Mouse (Mus musculus): ENCODE results near the gene Cacng6.

The Cacng6 gene

DNA sequence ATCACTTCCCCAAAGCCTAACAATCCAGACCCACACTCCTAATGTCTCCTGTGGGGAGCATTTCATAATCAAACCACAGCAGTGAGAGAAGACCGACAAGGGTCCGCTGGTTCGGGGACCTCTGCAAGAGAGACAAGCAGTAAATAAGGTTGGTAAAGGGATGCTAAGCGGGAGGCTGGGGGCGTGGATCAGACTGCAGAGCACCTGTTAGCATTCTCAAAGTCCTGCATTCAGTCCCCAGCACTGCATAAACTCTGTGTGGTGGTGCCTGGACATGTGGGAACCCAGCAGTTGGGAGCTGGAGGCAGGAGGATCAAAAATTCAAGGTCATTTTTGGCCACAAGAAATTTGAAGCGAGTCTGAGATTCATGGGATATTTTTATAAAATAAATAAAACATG lies 4.1 kb upstream of the Cacng6 start:
- no peak for DNase-seq (ENCODE audit: extremely low read depth, low read depth)

DNA sequence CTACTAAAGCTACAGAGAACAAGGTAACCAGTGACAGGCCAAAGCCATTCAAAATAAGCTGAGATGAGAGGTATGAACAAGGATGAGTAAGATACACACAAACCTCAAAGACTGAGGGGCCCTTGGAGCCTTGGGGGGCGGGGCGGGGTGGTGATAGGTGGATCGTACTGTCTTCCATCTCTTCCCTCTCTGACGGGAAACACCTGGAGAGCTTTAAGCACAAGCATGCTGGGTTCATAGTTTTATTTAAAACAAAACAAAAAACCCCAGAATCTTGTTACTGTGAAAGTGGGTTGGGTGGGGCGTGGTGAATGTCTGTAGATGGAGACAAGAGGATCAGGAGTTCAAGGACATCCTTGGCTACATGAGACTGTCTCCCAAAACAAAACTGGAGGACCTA lies 3.5 kb upstream of the Cacng6 start:
- DNase-seq (ENCODE audit: extremely low read depth, low read depth): no peak

DNA sequence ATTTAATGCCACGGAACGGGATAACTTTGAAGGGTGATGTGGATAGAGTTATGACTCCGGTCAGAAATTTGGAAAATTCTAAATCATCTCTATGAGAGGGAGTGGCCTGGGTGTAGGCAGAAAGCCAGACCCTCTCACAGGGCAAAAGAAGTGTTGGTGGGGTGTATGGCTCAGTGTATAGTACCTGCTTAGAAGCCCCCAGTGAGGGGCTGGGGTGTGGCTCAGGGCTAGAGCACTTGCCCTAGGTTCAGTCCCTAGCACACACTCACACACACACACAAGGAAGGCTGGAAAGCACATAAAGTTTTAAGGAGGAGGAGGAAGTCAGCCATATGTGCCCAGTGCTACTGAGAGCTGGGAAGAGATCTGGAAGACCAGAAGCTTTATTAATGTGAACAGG lies 2.7 kb upstream of the Cacng6 start:
- DNase-seq (ENCODE audit: extremely low read depth, low read depth): no peak

DNA sequence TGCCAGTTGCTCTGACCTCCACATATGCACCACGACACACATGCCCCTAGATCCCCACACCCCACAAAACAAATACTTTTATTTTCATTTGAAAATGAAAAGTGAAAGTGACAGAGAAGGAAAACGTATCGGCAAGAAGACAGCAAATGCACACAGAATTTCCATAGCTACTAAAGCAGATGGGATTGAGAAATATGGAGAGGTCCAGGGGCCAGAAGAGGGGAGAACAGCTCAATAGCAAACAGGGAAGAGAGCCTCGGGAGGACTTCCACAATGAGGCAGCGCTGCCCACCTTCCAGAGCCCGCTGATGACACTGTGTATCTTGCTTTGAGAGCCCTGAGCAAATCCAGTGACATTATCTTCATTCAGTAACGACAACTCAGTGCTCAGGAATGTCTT lies 1.9 kb upstream of the Cacng6 start:
- DNase-seq (ENCODE audit: extremely low read depth, low read depth): no peak

DNA sequence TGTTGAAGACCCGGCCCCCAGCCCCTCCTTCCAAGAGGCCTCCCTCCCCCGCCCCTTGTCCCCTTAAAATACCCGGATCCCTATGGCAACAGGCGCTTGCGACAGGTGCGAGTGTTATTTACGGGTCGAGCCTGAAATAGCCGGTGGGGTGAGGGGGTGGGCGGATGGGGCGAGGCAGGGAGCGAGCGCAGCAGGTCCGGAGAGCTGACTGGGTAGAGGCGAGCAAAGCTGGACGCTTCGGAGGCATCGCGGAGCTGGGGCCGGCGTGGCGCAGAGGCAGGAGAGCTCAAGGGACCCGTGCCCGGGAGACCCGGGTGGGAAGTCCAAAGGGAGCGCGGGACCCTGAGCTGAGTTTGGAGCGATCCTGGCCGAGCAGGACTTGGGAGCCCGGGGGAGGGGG lies 565 bp upstream of the Cacng6 start:
- DNase-seq (ENCODE audit: extremely low read depth, low read depth): no peak

DNA sequence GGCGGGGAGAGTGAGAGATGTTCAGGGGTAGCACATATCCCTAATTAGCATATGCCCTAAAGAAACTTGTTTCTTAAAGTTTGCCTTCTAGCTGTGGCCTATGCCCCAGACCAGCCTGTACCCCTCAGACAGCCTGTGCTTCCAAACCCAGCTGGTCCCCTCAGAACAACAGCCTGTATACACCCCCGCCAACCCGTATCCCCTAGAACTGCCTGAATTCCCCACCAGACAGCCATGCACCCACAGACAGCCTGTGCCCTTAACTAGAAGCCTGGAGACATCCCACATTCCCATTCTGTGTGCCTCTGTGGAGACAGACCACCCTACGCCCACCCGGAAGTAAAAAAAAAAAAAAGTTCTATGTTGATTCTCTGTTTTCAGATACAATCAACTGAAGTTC lies 1.1 kb downstream of the Cacng6 start:
- no peak for DNase-seq (ENCODE audit: extremely low read depth, low read depth)

DNA sequence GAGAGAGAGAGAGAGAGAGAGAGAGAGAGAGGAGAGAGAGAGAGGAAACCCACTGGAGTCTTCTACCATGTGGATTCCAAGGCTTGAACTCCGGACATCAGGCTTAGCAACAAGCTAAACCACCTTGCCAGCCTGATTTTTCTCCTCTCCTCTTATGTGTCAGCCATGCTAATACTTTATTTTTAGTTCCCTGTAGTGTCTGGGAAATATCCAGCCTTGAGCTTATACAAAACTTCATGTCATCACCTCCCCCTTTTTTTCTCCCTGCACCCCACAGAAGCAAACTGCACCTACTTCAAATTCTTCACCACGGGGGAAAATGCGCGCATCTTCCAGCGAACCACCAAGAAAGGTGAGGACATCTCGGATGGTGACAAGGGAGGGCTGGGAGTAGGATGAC lies 6.2 kb downstream of the Cacng6 start:
- DNase-seq (ENCODE audit: extremely low read depth, low read depth): no peak

DNA sequence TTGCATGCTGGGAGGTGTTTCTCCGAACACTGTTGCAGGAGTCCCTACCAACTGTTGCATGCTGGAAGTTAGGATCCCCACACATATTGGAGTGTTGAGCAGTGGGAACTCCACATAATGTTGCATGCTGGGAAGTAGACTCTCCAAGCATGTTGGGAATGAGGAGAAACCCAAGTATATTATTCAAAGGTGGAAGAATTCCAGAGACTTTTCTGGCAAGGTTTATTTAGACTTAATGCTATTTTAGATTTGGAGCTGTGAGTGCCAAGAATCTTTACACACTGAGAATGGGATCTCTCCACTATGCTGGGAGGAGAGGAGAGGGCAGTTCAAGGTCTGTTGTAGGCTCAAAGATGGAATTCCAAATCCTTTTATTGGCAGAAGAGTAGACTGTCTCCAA lies 8.1 kb downstream of the Cacng6 start:
- no peak for DNase-seq (ENCODE audit: extremely low read depth, low read depth)

DNA sequence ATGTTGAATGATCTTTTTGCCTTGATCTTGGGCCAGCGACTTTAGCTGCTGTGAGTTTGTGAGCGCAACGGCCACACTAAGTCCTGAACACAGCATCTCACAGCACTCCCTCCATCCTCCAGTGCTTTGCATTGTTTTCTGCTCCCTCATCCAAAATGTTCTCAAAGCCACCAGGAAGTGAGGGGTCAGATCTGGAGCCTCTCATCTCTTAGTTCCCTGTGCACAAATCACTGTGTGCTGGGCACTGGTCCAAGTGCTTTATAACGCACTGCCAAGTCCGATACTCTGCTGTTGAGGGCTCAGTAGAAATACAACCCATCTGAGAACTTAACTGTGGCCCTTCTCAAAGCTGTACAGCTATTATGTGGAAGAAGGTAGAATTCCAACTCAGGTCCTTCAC lies 13.9 kb downstream of the Cacng6 start:
- no peak for DNase-seq (ENCODE audit: extremely low read depth, low read depth)

DNA sequence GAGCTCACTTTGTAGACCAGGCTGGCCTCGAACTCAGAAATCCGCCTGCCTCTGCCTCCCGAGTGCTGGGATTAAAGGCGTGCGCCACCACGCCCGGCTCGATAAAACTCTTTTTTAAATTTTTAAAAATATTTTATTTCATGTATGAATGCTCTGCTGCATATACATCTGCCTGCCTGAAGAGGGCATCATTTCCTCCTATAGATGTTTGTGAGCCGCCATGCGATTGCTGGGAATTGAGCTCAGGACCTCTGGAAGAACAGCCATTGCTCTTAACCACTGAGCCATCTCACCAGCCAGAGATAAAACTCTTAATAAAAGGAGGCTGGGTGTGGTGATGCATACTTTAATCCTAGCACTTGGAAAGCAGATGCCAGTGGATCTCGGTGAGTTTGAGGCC lies 16.0 kb downstream of the Cacng6 start:
- DNase-seq (ENCODE audit: extremely low read depth, low read depth): no peak

DNA sequence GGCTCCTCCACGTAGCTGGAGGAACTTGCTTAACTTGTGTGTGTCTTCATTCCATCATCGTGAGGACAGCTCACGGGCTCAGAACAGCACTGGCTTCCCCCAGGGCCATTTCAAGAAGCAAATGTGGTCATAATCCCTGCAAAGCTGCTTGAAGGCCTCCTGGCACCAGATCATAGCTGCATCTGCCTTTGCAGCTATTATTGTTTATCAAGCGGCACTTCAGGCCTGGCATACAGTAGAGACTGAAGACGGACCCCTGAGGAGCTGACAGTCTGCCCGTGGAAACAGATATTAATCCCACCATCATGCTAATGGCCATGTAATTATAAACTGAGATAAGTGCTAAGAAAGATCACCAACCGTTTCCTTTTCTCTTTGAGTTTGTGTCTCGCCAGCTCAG lies 16.5 kb downstream of the Cacng6 start:
- DNase-seq (ENCODE audit: extremely low read depth, low read depth): no peak

DNA sequence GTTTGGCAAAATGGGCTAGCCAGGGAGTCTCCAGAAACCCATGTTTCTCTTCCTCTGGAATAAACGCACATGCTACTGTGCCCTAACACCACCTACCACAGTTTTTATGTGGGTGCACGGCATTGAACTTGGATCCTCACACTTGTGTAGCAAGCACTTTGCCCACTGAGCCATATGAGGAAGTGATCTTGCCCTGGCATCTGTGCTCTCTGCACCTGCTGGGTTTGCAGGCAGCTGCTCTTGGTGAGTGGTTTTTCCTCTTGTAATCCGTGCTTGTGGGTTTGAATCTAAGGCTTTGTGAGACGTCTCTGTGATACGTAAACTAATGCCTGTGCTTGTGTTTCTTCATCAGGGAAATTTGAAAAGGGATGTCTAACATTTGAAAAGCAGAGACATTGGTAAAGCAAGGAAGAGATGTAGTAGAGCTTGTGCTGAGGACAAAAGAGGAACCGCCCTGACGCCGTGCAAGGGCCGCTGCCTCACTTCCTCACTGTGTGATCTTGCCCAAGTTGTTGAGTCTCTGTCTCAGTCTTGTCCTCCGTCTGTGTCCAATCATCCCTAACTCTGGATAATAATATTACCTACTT lies 18.6 kb downstream of the Cacng6 start:
- peak; percentile 67 for DNase-seq (ENCODE audit: extremely low read depth, low read depth)

DNA sequence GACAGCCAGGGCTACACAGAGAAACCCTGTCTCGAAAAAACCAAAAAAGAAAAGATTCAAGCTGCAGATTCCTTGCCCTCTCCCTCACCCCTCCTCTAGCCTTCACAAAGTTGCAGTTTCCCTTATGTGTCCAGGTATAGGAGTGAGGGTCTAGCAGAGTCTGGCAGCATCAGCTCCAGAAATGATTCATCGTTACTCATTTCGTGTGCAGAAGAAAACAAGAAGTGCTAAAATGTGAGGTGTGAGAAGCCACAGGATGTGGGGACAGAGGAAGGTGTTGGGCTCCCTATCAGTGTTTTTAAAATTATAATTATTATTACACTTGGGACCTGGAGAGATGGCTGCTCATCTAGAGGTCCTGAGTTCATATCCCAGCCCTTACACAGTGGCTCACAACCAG lies 20.7 kb downstream of the Cacng6 start:
- no peak for DNase-seq (ENCODE audit: extremely low read depth, low read depth)

DNA sequence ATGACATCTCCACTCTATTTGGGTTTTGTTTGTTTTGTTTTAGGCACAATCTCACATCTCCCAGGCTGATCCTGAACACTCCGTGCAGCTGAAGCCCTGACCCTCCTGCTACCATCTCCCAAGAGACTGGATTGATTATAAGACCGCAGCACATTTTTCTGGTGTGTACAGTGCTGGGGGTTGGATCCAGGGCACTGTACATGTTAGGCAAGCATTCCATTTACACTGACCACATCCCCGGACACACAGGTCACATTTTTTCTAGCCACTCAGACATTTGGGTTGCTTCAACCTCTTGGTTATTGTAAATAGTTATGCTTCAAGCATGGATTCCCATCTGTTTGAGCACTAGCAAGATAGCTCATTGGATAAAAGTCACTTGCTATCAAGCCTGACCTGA lies 22.6 kb downstream of the Cacng6 start:
- no peak for DNase-seq (ENCODE audit: extremely low read depth, low read depth)

DNA sequence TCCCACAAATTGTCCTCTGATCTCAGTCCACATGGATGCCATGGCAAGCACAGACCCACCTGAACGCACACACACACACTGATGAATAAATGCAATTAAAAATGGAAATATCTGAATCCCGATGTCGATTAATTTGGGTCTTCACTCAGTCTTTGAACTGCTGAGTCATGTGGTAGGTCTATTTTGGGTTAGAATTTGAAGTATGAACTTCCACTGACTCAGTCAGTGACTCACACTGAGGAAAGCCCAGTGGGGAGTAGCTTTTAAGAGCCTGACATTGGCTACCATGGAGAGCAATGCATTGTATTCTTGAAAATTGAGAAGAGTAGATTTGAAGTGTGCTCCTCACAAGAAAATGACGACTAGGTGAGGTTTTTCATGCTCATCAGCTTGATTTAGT lies 23.0 kb downstream of the Cacng6 start:
- no peak for DNase-seq (ENCODE audit: extremely low read depth, low read depth)

DNA sequence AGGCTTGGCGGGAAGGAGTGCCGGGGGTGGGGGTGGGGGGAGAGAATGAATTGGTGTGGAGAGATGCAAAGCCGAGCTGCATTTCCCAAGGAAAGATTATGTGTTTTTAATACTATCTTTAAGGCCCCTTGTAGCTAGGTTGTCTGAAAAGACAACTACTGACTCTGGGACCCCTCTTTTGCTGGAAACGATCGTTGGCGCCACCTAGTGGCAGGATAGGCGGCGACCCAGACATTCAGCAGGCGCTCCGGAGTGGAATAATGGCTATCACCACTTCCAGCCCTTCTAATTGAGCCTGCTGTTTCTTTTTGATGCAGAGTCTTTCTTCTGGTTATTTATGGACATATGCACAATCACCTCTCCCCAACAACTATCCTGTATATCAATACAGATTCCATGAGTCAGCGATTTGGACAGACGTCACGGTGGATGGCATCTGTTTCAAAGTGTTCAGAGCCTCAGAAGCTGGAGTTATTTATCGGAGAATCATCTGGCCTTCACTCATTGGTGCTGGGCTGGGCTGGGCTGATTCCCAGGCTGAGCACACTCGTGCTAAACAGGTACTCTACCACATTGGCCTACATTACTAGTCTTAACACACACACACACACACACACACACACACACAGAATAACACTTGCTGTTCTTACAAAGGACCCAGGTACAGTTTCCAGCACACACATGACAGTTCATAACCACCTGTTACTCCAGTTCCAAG lies 24.9 kb downstream of the Cacng6 start:
- peak; percentile 34 for DNase-seq (ENCODE audit: extremely low read depth, low read depth)

DNA sequence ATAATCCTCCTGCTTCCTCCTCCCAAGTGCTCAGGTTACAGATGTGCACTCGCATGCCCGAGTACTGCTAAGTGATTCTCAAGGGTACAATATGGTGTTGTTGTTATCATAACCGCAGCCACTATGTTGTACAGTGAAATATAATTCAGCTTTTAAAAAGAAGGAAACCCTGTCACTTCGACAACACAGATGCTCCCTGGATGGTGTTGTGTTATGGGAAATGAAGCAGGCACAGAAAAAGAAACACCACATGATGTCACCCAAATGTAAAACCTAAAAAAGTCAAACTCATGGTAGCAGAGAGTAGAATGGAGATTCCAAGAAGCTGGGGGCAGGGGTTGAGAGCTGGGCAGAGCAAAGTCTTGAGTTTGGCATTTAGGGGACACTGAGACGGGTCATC lies 26.7 kb downstream of the Cacng6 start:
- DNase-seq (ENCODE audit: extremely low read depth, low read depth): no peak

DNA sequence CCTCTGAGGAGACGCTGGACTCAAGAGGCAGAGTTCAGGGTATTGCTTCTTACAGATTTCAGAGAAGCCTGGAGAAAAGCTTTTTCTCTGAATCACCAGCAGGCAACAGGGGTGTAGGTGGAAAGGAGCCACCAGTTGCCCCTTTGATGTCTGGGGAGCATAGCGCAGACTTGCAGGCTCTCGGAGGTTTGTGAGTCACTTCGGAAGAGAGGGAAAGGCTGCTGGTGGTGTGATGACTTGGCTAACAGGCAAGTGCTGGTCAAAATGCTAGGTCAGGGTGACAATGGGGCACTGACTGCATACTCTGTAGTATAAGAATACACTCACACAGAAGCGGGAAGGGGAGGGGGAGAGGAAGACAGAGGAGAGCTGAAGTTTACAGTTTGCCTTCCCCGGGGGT lies 27.2 kb downstream of the Cacng6 start:
- DNase-seq (ENCODE audit: extremely low read depth, low read depth): no peak

DNA sequence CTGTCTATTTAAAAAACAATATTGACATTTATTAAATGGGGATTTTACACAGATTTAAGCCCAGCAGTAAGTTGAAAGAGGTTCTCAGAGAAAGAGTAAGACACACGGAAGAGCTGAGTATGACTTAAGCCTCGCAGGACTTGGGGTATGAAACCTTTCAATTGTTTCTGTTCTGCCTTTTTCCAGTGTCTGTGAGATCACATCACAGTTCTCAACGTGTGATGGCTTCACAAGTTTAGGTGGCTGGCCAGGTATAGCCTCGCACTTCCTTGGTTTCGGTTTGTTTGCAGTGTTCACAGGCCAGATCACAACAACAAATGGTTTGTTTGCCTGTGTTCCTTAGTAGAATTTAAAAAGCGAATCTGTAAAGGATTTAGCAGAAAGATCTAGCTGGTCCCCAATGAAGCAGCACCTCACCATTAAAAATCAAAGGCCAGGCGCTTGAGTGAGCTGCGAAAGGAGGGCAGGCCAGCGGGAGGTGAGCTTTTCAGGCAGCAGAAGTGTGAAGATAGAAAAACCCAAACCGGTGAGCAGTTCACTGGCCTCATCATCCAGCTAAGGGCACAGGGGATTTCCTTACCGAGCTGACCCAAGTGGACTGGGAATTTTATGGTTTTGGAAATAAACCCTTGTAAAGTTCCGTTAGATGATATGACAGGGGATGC lies 29.0 kb downstream of the Cacng6 start:
- DNase-seq (ENCODE audit: extremely low read depth, low read depth): no peak

DNA sequence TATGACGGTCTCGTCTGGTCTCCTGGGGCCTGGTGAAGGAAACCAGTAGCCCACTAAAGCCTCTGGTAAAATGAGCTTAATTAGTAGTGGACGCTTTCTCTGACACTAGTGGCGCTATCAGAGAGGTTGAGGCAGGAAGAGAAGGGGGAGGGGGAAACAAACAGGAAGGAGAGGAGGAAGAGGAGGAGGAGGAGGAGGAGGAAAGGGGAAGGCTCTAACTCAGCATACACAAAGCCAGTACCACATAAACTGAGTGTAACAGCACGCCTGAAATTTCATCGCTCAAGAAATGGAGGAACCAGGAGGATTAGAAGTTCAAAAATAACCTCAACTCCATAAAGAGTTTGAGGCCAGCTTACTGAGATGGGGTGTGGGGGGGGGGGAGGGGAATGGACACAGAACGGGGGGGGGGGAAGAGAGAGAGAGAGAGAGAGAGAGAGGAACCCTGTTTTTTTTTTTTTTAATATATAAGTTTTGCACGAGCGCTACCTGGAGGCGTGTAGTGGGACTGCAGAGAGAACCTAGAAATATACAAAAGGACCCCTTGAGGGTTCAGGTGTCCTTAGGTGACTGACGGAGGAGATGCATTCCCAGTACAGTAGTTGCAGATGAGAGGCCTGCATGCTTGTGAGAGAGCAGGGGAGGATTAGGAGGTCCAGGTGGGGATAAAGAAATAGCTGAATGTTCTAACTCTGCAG lies 29.6 kb downstream of the Cacng6 start:
- DNase-seq (ENCODE audit: extremely low read depth, low read depth): no peak

DNA sequence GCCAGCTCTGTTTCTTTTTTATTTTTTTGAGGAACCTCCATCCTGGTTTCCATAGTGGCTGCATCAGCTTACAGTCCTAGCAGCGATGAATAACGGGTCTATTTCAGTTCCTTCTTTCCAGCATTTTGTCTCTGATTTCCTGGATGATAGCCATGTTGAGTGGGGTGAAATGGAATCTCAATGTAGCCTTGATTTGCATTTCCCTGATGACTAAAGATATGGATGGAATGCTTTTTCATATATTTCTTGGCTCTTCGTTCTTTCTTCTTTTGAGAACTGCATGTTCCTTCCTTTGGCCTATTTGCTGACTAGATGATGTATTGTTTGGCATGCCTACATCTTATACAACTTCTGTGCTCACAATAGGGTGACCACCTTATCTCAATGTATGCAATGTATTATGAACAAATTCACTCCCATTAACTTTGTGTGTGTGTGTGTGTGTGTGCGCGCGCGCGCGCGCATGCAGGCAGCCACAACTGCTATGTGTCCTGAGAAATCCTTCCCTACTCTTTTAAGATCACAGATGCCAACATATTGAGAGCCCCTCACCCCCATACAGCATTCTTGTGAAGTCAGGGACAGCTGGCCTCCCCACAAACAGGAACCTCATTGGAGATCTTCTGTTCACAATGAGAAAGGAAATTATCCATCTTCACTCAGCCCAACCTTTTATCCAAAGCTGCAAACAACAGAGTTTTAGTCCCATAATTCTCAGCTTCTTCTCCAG lies 33.3 kb downstream of the Cacng6 start:
- no peak for DNase-seq (ENCODE audit: extremely low read depth, low read depth)

DNA sequence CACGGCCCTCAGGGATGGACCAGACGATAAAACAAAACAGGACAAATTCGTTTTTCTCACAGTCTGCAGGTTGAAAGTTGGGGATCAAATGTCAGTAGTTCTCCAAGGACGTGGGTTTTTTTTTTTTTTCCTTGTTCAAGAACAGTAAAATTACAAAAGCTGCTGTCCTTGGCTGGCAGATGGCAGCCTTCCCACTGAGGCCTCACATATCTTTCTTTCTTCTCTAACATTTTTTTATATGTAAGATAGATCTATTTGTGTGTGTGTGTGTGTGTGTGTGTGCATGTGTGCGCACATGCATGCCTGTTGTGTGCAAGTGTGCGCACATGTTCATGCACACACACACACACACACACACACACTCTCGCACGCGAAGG lies 33.8 kb downstream of the Cacng6 start:
- DNase-seq (ENCODE audit: extremely low read depth, low read depth): no peak
